Mouse (Mus musculus) lung, postnatal 0 days (tissue): ENCODE measurements at regions not wholly inside any gene's neighbourhood (a gene's known extent, or its start where the extent isn't known, plus 50 kb on each side); places are given as distances from the start of the nearest gene placed in this dataset.
A peak's percentile ranks its signal among the peaks of the same experiment; 100 is the strongest.

Experiments used
- ATAC-seq: fragments of 200-750 bp; cut with Nextera tagmentation; 2 replicates; pipeline ENCODE4 v1.8.0; 2017; ENCODE audit warnings: moderate library complexity
- DNase-seq: peaks from one replicate; pipeline ENCODE4 v3.0.0-alpha.2; 2016; ENCODE audit warnings: low spot score
- H3K27ac ChIP-seq: fragments of 300-500 bp; sonication (generic); 2 replicates; pipeline ENCODE4 v1.5.1; 2014; ENCODE audit warnings: antibody characterized with exemption, mild to moderate bottlenecking, low read length, mixed read lengths
- H3K27me3 ChIP-seq: fragments of 300-500 bp; sonication (generic); replicated peaks from 2 replicates; pipeline ENCODE4 v1.6.1; 2014; ENCODE audit warnings: low read length, mixed read lengths; ENCODE audit not compliant: insufficient read depth
- H3K36me3 ChIP-seq: fragments of 300-500 bp; sonication (generic); 2 replicates; pipeline ENCODE4 v1.6.1; 2014; ENCODE audit warnings: low read length, mixed read lengths; ENCODE audit not compliant: insufficient read depth
- H3K4me1 ChIP-seq: fragments of 300-500 bp; sonication (generic); 2 replicates; pipeline ENCODE4 v1.6.1; 2014; ENCODE audit warnings: antibody characterized with exemption, low read depth, low read length, mixed read lengths; ENCODE audit not compliant: insufficient read depth
- H3K4me2 ChIP-seq: fragments of 300-500 bp; sonication (generic); replicated peaks from 2 replicates; pipeline ENCODE4 v1.6.1; 2014; ENCODE audit warnings: low read depth, mild to moderate bottlenecking, low read length, moderate library complexity, mixed read lengths
- H3K4me3 ChIP-seq: fragments of 300-500 bp; sonication (generic); 2 replicates; pipeline ENCODE4 v1.5.1; 2014; ENCODE audit warnings: low read depth, low read length
- H3K9ac ChIP-seq: fragments of 300-500 bp; sonication (generic); replicated peaks from 2 replicates; pipeline ENCODE4 v1.6.1; 2014; ENCODE audit warnings: low read depth, mild to moderate bottlenecking
- H3K9me3 ChIP-seq: fragments of 300-500 bp; sonication (generic); 2 replicates; pipeline ENCODE4 v1.6.1; 2016; ENCODE audit warnings: low read length, mixed read lengths
- CTCF ChIP-seq: IDR thresholded peaks from 2 replicates; pipeline ENCODE4 v1.5.1; 2016; ENCODE audit warnings: antibody characterized with exemption, mild to moderate bottlenecking
- EP300 ChIP-seq: IDR thresholded peaks from 2 replicates; pipeline ENCODE4 v1.6.1; 2016; ENCODE audit warnings: antibody characterized with exemption, mild to moderate bottlenecking, control low read depth
- WGBS: fragments of 180-500 bp; shearing (Covaris S2); extraction: QIAGEN DNeasy Blood & Tissue Kit; methylation state at CpG from one replicate; pipeline ENCODE4 v1.1.7; 2014; 5-methylcytosine and 5-hydroxymethylcytosine counted together

GRCm38 (mm10) chr1:185125737-185126286 is 78.1 kb upstream of the Rab3gap2 start:
- 27% methylated on average over 14 of the region's 14 CpGs for WGBS
- TF ChIP-seq EP300 (no peak), CTCF (no peak)
- ATAC-seq (no peak), DNase-seq (peak; percentile 30)
- Histone ChIP-seq H3K4me3 (no peak overlapping the region), H3K27ac (no peak overlapping the region), H3K36me3 (no peaks in the 10 kb centered on the region), H3K4me2 (no peak overlapping the region), H3K9ac (no peak overlapping the region), H3K27me3 (no peaks in the 10 kb centered on the region), H3K4me1 (no peaks in the 10 kb centered on the region; the same call in 1 of the 2 replicates), H3K9me3 (no peaks in the 10 kb centered on the region)

DNA sequence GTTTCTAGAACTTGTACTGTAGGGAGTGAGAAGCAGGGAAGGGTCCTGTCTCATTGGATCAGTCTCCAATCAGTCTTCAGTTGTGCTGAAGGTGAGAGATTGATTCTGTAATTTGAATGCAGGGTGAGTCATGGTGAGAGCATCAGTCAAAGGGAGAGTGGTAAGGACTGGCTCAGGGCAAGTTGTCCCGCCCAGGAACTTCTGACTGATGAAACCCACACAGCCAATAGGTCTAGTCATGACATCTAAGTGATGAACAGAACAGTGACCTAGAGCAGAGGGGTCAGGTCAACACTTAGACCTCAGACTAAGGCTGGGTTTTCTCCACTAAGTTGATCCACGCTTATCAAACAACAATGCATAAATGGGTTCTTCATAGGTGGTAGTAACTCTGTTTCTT is 82.4 kb upstream of the Rab3gap2 start:
- Histone ChIP-seq H3K4me3 (no peak overlapping the region), H3K9me3 (no peaks in the 10 kb centered on the region), H3K4me2 (no peak overlapping the region), H3K9ac (no peak overlapping the region), H3K4me1 (no peaks in the 10 kb centered on the region; the same call in 1 of the 2 replicates), H3K27ac (no peak overlapping the region), H3K36me3 (no peaks in the 10 kb centered on the region), H3K27me3 (no peaks in the 10 kb centered on the region)
- 73% methylated on average over 2 of the region's 2 CpGs for WGBS
- DNase-seq = no peak
- ATAC-seq = no peak
- no peak for TF ChIP-seq CTCF

- ATAC-seq (no peak), DNase-seq (no peak)
- H3K27me3 ChIP-seq = no peaks in the 10 kb centered on the region
- H3K9me3 ChIP-seq = no peaks in the 10 kb centered on the region
- H3K4me1 ChIP-seq = no peaks in the 10 kb centered on the region
- H3K36me3 ChIP-seq = no peaks in the 10 kb centered on the region
- no peak overlapping the region for H3K4me2 ChIP-seq
- 37% methylated on average over 2 of the region's 2 CpGs for WGBS
- no peak overlapping the region for H3K4me3 ChIP-seq
- no peak overlapping the region for H3K27ac ChIP-seq
- H3K9ac ChIP-seq = no peak overlapping the region
- no peak for TF ChIP-seq EP300
- TF ChIP-seq CTCF = no peak
These were observed 83.5 kb upstream of the Rab3gap2 start for GRCm38 (mm10) chr1:185120416-185120815.

DNA sequence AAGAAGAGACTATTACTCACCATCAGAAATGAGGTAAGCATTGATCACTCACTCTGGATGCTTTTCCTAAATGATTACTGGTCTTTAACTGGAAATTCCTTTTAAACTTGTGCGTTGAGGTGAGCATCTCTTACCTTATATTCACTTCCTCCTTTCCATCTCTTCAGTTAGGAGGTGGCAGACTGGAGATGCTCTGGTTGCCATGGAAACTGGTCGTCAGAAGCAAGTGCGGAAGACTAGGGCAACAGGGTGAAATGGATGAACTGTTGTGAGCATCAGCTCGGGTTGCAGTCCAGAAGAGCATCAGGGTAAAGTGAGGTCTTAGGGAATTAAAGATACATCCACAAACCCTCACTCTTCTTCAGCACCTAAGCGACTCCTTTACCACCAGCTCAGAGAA is 86.2 kb upstream of the Rab3gap2 start:
- TF ChIP-seq EP300 (no peak), CTCF (no peak)
- Histone ChIP-seq H3K4me2 (no peak overlapping the region), H3K4me3 (no peak overlapping the region), H3K27ac (no peak overlapping the region), H3K27me3 (no peaks in the 10 kb centered on the region), H3K36me3 (no peaks in the 10 kb centered on the region), H3K9me3 (no peaks in the 10 kb centered on the region), H3K9ac (no peak overlapping the region), H3K4me1 (no peaks in the 10 kb centered on the region)
- DNase-seq (no peak), ATAC-seq (no peak)
- WGBS = 53% methylated on average over 5 of the region's 5 CpGs

GRCm38 (mm10) chr1:185113687-185114086 is 90.2 kb upstream of the Rab3gap2 start:
- H3K4me3 ChIP-seq = no peak overlapping the region
- no peak for TF ChIP-seq CTCF
- no peaks in the 10 kb centered on the region for H3K27me3 ChIP-seq
- ATAC-seq = no peak
- H3K36me3 ChIP-seq = no peaks in the 10 kb centered on the region
- no peak for DNase-seq
- H3K9me3 ChIP-seq = no peaks in the 10 kb centered on the region
- H3K27ac ChIP-seq = no peak overlapping the region
- no peak overlapping the region for H3K9ac ChIP-seq
- H3K4me1 ChIP-seq = no peaks in the 10 kb centered on the region
- 51% methylated on average over 6 of the region's 6 CpGs for WGBS
- H3K4me2 ChIP-seq = no peak overlapping the region

DNA sequence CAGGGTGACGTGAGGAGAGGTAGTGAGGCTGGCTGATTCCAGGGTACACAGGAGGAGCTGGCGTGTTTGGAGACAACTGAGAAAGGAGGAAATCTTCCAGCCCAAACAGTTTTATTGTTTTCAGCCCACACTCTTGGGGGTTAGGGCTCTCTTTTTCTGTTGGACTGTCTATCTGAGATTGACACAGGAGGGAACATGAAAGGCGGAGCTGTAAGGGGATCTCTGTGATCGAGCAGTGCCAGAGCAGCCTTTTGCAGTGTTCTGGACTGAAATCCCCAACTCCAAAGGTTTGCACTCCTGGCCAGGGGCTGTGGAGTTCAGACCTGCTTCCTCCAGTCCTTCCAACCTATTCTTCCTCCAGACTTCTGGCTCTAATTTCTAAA is 91.9 kb upstream of the Rab3gap2 start:
- Histone ChIP-seq H3K27me3 (no peaks in the 10 kb centered on the region), H3K4me1 (no peaks in the 10 kb centered on the region), H3K4me3 (no peak overlapping the region), H3K27ac (no peak overlapping the region), H3K9ac (no peak overlapping the region), H3K36me3 (no peaks in the 10 kb centered on the region), H3K9me3 (no peaks in the 10 kb centered on the region), H3K4me2 (no peak overlapping the region)
- WGBS = 47% methylated on average over 4 of the region's 4 CpGs
- no peak for DNase-seq
- no peak; the same call in 1 of the 2 replicates for ATAC-seq
- no peak for TF ChIP-seq EP300
- TF ChIP-seq CTCF = no peak
